Mouse (Mus musculus): ENCODE measurements around the gene Adra1b.

DNA sequence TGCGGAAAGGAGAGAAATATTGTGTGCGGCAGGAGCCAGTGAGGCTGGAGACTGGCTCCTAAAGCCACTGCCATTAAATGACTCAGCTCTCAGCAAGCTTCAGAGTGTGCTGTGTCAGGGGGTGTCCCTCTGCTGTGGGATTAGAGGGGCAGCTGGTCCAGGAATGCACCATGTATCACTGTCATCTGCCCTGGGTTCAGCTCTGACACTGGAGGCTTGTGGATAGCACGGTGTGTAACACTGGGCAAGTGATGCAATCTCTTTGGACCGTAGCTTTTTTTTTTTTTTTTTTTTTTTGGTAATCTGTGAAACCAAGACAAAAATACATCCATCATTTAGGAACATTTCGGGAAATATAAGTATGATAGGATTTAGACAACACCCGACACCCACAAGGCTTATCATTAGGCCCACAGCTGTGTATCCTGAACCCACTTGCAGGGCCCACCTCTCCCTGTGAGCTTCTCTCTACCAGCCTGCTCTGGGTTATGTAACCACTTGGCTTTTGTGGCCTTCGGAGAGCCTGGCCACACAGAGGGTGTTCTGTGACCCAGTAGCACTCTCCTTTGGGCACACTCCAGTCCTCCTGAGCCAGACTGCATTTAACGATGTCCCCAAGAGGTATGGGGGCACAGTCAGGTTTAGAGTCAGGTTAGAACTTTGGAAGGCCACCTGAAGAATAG lies 26.3 kb upstream of the Adra1b start:
- TF ChIP-seq CTCF (IDR thresholded peaks at IDR 0.05; ENCODE audit: insufficient read depth, low read depth, low read length) = no peak
- no peak for TF ChIP-seq POLR2A (IDR thresholded peaks at IDR 0.05; ENCODE audit: insufficient read depth, low read depth, low read length)

Measured in olfactory bulb, adult 2 months (tissue).